Mouse (Mus musculus): ENCODE data around the gene Ier3. TPM values are rescaled to one million over a fixed set of nuclear protein-coding genes. Genes with fewer than 3 reads are reported as not detected.

Gene Ier3
- polyA plus RNA-seq, 1 experiment, result 3.7 TPM

DNA sequence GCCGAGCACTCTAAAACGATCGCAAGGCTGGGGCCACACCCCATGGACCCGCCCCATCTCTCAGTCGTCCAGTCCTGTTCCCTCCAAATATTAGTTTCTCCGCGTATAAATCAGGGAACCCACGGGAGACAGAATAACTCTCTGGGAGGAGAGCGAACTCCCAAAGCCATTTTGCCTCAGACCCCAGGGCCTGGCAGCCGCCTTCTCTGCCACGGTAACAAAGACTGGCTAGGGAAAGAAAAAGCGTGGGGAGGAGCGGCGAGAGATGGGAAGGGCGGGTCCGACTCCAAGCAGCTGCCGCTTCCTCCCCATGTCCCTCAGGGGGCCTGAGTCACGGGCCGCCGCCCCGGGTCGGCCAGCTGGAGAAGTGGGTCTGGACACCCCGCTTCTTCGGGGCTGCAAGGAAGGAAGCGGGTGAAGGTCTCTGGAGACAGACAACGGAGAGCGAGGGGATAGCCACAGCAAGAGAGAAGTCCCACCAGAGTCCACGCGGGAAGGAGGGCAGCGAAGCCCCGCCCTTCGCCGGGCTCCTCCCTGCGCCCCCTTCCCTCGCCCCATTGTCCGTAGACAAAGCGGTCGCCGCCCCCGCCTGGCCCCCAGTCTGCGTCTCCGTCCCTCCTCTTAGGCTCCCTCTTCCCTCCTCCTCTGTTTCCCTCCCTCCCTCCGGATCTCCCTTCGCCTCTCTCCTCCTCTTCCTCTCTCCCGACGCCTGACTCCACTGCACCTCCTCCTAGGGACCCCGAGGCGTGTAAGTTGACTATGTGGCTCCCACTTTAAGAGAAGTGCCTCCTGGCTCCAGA is 44.2 kb downstream of the Ier3 start, which contains the start of gene Ppp1r18:
TSS of gene Ppp1r18 (plus strand) at position 113 of the 800 bp plus-strand sequence.
- Histone ChIP-seq H3K4me3 (ENCODE audit: extremely low read depth, insufficient read depth, insufficient read length) (peak within 1 kb of the TSS; percentile 97), H3K27ac (ENCODE audit: insufficient read depth, low read length) (peak within 1 kb of the TSS; percentile 99), H3K36me3 (ENCODE audit: control insufficient read depth, insufficient read depth, low read length) (no peaks in the 10 kb centered on the region), H3K4me1 (ENCODE audit: control insufficient read depth, insufficient read depth, insufficient read length) (peaks cover 3% of the 10 kb centered on the region; the same call in 1 of the 2 replicates), H3K27me3 (ENCODE audit: control insufficient read depth, insufficient read depth, low read length) (no peaks in the 10 kb centered on the region)
- TF ChIP-seq CTCF (IDR thresholded peaks at IDR 0.05; ENCODE audit: extremely low read depth, insufficient read depth, insufficient read length, insufficient replicate concordance) (no peak), POLR2A (IDR thresholded peaks at IDR 0.05; ENCODE audit: low read depth, low read length) (no peak)
- WGBS, result 1% methylated on average over 36 of the region's 48 CpGs
- DNase-seq (ENCODE audit: low read depth in 1 of 2, low spot score in 2 of 2), result peak in 1 of 2 experiments; percentile 72

DNA sequence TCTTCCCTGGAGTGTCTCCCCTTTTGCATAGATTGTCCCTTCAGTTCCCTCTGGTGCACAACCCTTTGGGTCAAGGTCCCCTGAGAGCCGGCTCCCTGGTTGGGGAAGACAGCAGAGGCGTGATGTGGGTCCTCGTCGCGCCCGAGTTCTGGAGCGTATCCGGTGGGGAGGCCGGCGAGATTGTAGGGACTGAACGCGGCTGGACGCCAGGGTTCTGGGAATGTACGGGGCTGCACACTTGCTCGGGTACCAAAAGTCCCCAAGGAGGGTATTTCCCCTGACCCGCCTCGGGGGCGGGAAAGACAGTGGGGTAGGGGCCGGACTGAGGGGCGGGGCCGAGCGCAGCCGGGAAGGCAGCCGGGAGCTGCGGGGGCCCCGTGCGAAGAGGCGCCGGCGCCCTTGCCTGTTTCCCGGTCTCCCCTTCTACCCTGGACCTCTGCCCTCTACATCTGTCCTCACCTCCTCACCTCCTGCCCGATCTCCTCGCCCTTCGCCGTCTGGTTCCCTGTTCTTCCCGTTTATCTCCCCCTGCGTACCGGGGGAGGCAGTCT is 44.9 kb downstream of the Ier3 start:
- peak in 1 of 2 experiments; percentile 77 for DNase-seq (ENCODE audit: low read depth in 1 of 2, low spot score in 2 of 2)
- peak overlapping the region; percentile 99 for H3K27ac ChIP-seq (ENCODE audit: insufficient read depth, low read length)
- peaks cover 4% of the 10 kb centered on the region; the same call in 1 of the 2 replicates for H3K36me3 ChIP-seq (ENCODE audit: control insufficient read depth, insufficient read depth, low read length)
- peak overlapping the region; percentile 97 for H3K4me3 ChIP-seq (ENCODE audit: extremely low read depth, insufficient read depth, insufficient read length)
- TF ChIP-seq POLR2A (IDR thresholded peaks at IDR 0.05; ENCODE audit: low read depth, low read length) (peak; percentile 39; the same call in 1 of the 2 replicates), CTCF (IDR thresholded peaks at IDR 0.05; ENCODE audit: extremely low read depth, insufficient read depth, insufficient read length, insufficient replicate concordance) (no peak)
- WGBS, result under 1% methylated on average over 25 of the region's 38 CpGs
- peaks cover 3% of the 10 kb centered on the region; the same call in 1 of the 2 replicates for H3K4me1 ChIP-seq (ENCODE audit: control insufficient read depth, insufficient read depth, insufficient read length)
- H3K27me3 ChIP-seq (ENCODE audit: control insufficient read depth, insufficient read depth, low read length), result no peaks in the 10 kb centered on the region

DNA sequence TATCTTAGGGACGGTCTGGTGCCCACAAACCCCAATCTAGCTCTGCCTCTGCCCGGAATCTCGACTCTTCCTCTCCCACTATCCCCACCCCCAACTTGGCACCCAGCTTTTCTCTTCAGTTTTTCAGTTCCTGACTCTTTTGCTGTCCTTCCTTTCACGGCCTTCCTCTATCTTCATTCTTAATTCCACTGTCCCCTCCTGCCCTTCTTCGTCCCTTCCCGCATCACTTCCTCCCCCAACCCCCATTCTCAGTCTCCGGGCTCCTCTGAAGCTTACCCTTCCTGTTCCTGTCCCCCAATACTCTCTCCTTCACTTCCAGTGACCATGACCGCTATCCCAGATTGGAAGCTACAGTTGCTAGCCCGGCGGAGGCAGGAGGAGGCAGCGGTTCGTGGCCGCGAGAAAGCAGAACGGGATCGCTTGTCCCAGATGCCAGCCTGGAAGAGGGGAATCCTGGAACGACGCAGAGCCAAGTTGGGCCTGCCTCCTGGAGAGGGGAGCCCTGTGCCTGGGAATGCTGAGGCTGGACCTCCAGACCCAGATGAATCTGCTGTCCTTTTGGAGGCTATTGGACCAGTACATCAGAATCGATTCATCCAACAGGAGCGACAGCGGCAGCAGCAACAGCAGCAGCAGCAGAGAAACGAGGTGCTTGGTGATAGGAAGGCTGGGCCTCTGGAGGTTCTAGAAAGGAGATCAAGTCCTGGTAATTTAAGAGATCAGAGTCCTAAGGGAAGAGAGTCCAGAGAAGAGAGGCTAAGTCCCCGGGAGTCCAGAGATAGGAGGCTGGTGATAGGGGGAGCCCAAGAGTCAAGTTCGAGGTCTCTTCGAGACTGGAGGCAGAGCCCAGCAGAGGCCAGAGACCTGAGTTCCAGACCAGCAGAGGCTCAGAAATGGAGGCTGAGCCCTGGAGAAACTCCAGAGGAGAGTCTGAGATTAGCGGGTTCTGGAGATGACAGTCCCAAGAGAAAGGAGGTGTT is 45.7 kb downstream of the Ier3 start:
- peak overlapping the region; percentile 97 for H3K4me3 ChIP-seq (ENCODE audit: extremely low read depth, insufficient read depth, insufficient read length)
- TF ChIP-seq CTCF (IDR thresholded peaks at IDR 0.05; ENCODE audit: extremely low read depth, insufficient read depth, insufficient read length, insufficient replicate concordance) (0 out of 2 replicates have a peak, but pooled peaks have one; percentile 32), POLR2A (IDR thresholded peaks at IDR 0.05; ENCODE audit: low read depth, low read length) (no peak; the same call in 1 of the 2 replicates)
- peaks cover 5% of the 10 kb centered on the region; the same call in 1 of the 2 replicates for H3K36me3 ChIP-seq (ENCODE audit: control insufficient read depth, insufficient read depth, low read length)
- H3K4me1 ChIP-seq (ENCODE audit: control insufficient read depth, insufficient read depth, insufficient read length), result peaks cover 6% of the 10 kb centered on the region; the same call in 1 of the 2 replicates
- no peaks in the 10 kb centered on the region for H3K27me3 ChIP-seq (ENCODE audit: control insufficient read depth, insufficient read depth, low read length)
- DNase-seq (ENCODE audit: low read depth in 1 of 2, low spot score in 2 of 2), result peak in 1 of 2 experiments; percentile 79
- WGBS, result 2% methylated on average over 26 of the region's 26 CpGs
- peak overlapping the region; percentile 99 for H3K27ac ChIP-seq (ENCODE audit: insufficient read depth, low read length)

DNA sequence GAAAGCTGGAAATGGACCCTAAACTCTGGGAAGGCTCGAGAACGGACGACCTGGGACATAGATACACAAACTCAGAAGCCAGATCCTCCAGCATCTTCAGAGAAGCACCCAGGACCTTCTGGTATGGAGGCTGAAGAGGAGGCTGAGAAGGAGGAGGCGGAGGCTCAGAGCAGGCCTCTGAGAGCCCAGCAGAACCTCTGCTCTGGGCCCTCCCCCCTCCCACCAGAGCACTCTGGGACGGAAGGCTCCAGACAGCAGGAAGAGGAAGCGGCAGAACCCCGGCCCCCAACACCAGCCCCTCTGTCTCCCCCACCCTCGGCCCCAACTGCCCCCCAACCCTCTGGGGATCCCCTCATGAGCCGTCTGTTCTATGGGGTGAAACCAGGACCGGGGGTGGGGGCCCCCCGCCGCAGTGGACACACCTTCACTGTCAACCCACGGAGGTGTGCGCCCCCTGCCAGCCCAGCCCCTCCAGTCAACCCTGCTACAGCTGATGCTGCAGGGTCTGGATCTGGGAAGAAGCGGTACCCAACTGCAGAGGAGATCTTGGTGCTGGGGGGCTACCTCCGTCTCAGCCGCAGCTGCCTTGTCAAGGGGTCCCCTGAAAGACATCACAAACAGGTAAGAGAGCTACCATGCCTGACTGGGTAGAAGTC is 46.8 kb downstream of the Ier3 start:
- H3K27me3 ChIP-seq (ENCODE audit: control insufficient read depth, insufficient read depth, low read length), result no peaks in the 10 kb centered on the region
- TF ChIP-seq CTCF (IDR thresholded peaks at IDR 0.05; ENCODE audit: extremely low read depth, insufficient read depth, insufficient read length, insufficient replicate concordance) (no peak), POLR2A (IDR thresholded peaks at IDR 0.05; ENCODE audit: low read depth, low read length) (peak; percentile 36; the same call in 1 of the 2 replicates)
- DNase-seq (ENCODE audit: low read depth in 1 of 2, low spot score in 2 of 2), result peak in 1 of 2 experiments; percentile 73

DNA sequence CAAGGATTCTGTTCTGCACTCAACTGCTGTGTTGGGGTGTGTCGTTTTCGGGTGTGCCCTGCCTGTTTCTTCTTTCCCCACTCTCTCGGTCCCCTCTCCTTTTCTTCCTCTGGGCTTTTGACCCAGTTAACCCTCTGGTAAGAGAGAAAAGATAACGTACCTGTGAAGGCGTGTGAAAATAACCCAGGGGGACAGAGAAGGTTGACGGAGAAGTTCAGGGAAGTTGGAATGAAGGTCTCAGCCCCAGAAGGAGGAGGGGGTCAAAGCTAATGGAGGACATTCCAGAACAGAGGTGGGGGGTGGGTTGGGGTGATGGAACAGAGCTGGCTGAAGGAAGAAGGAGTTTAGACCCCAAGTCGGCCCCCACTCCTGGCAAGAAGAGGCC is 47.5 kb downstream of the Ier3 start:
- under 1% methylated on average over 7 of the region's 7 CpGs for WGBS
- Histone ChIP-seq H3K4me1 (ENCODE audit: control insufficient read depth, insufficient read depth, insufficient read length) (peaks cover 13% of the 10 kb centered on the region; the same call in 1 of the 2 replicates), H3K27ac (ENCODE audit: insufficient read depth, low read length) (peak overlapping the region; percentile 96), H3K4me3 (ENCODE audit: extremely low read depth, insufficient read depth, insufficient read length) (peak overlapping the region; percentile 97), H3K27me3 (ENCODE audit: control insufficient read depth, insufficient read depth, low read length) (no peaks in the 10 kb centered on the region), H3K36me3 (ENCODE audit: control insufficient read depth, insufficient read depth, low read length) (peaks cover 13% of the 10 kb centered on the region)
- TF ChIP-seq CTCF (IDR thresholded peaks at IDR 0.05; ENCODE audit: extremely low read depth, insufficient read depth, insufficient read length, insufficient replicate concordance), result no peak
- TF ChIP-seq POLR2A (IDR thresholded peaks at IDR 0.05; ENCODE audit: low read depth, low read length), result no peak
- no peak for DNase-seq (ENCODE audit: low read depth in 1 of 2, low spot score in 2 of 2)

More for the DNA sequence above, 46.8 kb downstream of the Ier3 start:
- WGBS, result 1% methylated on average over 17 of the region's 17 CpGs
- Histone ChIP-seq H3K27ac (ENCODE audit: insufficient read depth, low read length) (peak overlapping the region; percentile 99), H3K4me3 (ENCODE audit: extremely low read depth, insufficient read depth, insufficient read length) (peak overlapping the region; percentile 97), H3K4me1 (ENCODE audit: control insufficient read depth, insufficient read depth, insufficient read length) (peaks cover 11% of the 10 kb centered on the region; the same call in 1 of the 2 replicates), H3K36me3 (ENCODE audit: control insufficient read depth, insufficient read depth, low read length) (peaks cover 10% of the 10 kb centered on the region)

Data from spleen, adult 2 months (tissue).